Comparison of ENCODE assay signal across 8 mouse cellular contexts in the genomic region with DNA sequence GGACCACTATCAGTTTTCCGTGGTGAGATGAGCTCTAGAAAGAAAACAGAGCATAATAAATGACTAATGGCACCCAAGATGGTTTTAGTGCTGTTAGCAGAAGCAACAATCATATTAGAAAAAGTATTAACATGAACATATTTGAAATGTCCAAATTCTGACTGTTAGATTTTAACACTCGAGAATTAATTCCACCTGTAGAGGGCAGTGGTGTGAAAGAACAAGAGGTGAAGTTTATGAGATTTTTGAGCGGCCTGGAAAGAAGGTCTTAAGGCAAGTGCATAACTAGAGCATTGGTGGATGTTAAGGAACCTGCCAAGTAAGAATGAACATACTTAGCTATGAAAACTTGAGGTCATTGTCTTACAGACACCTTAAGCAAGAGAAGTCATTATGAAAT. TPM values are rescaled to one million over a fixed set of nuclear protein-coding genes. Genes with fewer than 3 reads are reported as not detected.
DNase-seq lines count a peak whose midpoint lies in the region; ATAC-seq and TF ChIP-seq lines count a peak whose summit lies in the region.

No protein-coding gene starts in this region.

- TF ChIP-seq POLR2A in heart, adult 2 months (IDR thresholded peaks at IDR 0.05; ENCODE audit: insufficient read depth, low read depth, low read length), result no peak

- H3K27ac ChIP-seq in heart, adult 2 months, result no peak overlapping the region
- H3K27ac ChIP-seq in heart, embryonic 11.5 days (ENCODE audit: low read depth, low read length), result no peak overlapping the region

- peak; percentile 73 for TF ChIP-seq CTCF in heart, adult 2 months (IDR thresholded peaks at IDR 0.05)

- no peaks in the 10 kb centered on the region for H3K4me1 ChIP-seq in heart, adult 2 months (ENCODE audit: control insufficient read depth, insufficient read depth, low read length)
- H3K4me1 ChIP-seq in heart, embryonic 11.5 days (ENCODE audit: control insufficient read depth, insufficient read depth, low read length), result no peaks in the 10 kb centered on the region

- no peak overlapping the region for H3K4me2 ChIP-seq in heart, embryonic 11.5 days

- no peaks in the 10 kb centered on the region for H3K9me3 ChIP-seq in heart, embryonic 11.5 days (replicated peaks; ENCODE audit: control insufficient read depth, low read length)

- no peaks in the 10 kb centered on the region for H3K79me2 ChIP-seq in heart, adult 2 months (replicated peaks; ENCODE audit: control insufficient read depth, insufficient read depth, low read length)

- DNase-seq in heart, adult 2 months, result no peak
- DNase-seq in ovary, postnatal 14 days (ENCODE audit: low spot score), result peak; percentile 9
- DNase-seq in ovary, adult 18-20 months (ENCODE audit: low spot score), result no peak
- DNase-seq in c-Kit-positive CD71-positive TER-119-negative erythroid progenitor cells, embryonic 14.5 days (ENCODE audit: low read depth), result peak; percentile 40
- DNase-seq in retina, postnatal 7 days (ENCODE audit: low read depth, low spot score), result peak; percentile 25
- no peak for DNase-seq in gastrocnemius, postnatal 4 days (ENCODE audit: low spot score in 2 of 2)
- DNase-seq in layer of hippocampus, postnatal 25 days (ENCODE audit: extremely low spot score in 1 of 2, low spot score in 1 of 2), result no peak

- no peak for ATAC-seq in heart, embryonic 11.5 days (replicated peaks; ENCODE audit: insufficient number of reproducible peaks, low FRiP score, low TSS enrichment)

- intact Hi-C loops in heart, adult 2 months (cut with DNase I), result no loop called here

- TF ChIP-seq EP300 in heart, adult 2 months (IDR thresholded peaks at IDR 0.05; ENCODE audit: insufficient read depth, low read depth, low read length), result no peak

- no peaks in the 10 kb centered on the region for H3K36me3 ChIP-seq in heart, adult 2 months (ENCODE audit: control insufficient read depth, insufficient read depth, low read length)
- H3K36me3 ChIP-seq in heart, embryonic 11.5 days (ENCODE audit: control insufficient read depth, insufficient read depth, low read length), result no peaks in the 10 kb centered on the region

- WGBS in heart, adult 2 months, result 11% methylated on average over 3 of the region's 3 CpGs
- 29% methylated on average over 3 of the region's 3 CpGs for WGBS in heart, embryonic 11.5 days (ENCODE audit: insufficient replicate concordance)

- no peaks in the 10 kb centered on the region for H3K27me3 ChIP-seq in heart, adult 2 months (ENCODE audit: control insufficient read depth, insufficient read depth, low read length)
- no peaks in the 10 kb centered on the region for H3K27me3 ChIP-seq in heart, embryonic 11.5 days (ENCODE audit: control insufficient read depth, insufficient read depth, low read length)

- no peak overlapping the region for H3K4me3 ChIP-seq in heart, adult 2 months
- H3K4me3 ChIP-seq in heart, embryonic 11.5 days (ENCODE audit: low read depth, low read length), result no peak overlapping the region

- no peak overlapping the region for H3K9ac ChIP-seq in heart, adult 2 months (ENCODE audit: low read depth, low read length)
- H3K9ac ChIP-seq in heart, embryonic 11.5 days (ENCODE audit: low read depth, low read length), result no peak overlapping the region

RNA-seq across cellular contexts. Expression of a gene that starts 6.7 kb away (rescaled TPM):
- total RNA-seq in heart, adult 2 months (2021), result 1 to 10 TPM; 3.0 to 3.5 TPM
- polyA plus RNA-seq in heart, adult 2 months (2012; rRNA removed), result 1.3 and 3.0 TPM in 2 replicates
- polyA plus RNA-seq in heart, embryonic 11.5 days (2014; fragmentation: Nextera tagmentation; extraction: Ambion mirVana), result 2.8 and 3.6 TPM in 2 replicates
- total RNA-seq in gastrocnemius, postnatal 4 days (2021), result 1 to 10 TPM; 3.2 to 3.4 TPM
- 1 to 10 TPM; 6.8 to 9.0 TPM for total RNA-seq in layer of hippocampus, postnatal 25 days (2021)

RNA-seq across cellular contexts. Expression of a gene that starts 23.3 kb away (rescaled TPM):
- 1 to 10 TPM; 5.7 TPM for total RNA-seq in heart, adult 2 months (2021)
- polyA plus RNA-seq in heart, adult 2 months (2012; rRNA removed), result 6.0 and 9.2 TPM in 2 replicates
- 14.5 and 17.0 TPM in 2 replicates for polyA plus RNA-seq in heart, embryonic 11.5 days (2014; fragmentation: Nextera tagmentation; extraction: Ambion mirVana)
- 1 to 10 TPM; 4.9 to 5.7 TPM for total RNA-seq in gastrocnemius, postnatal 4 days (2021)
- 10 to 100 TPM; 14.4 to 15.1 TPM for total RNA-seq in layer of hippocampus, postnatal 25 days (2021)

RNA-seq across cellular contexts. Expression of a gene that starts 39.7 kb away (rescaled TPM):
- 10 to 100 TPM; 15.9 to 18.0 TPM for total RNA-seq in heart, adult 2 months (2021)
- polyA plus RNA-seq in heart, adult 2 months (2012; rRNA removed), result 4.9 and 9.6 TPM in 2 replicates
- polyA plus RNA-seq in heart, embryonic 11.5 days (2014; fragmentation: Nextera tagmentation; extraction: Ambion mirVana), result 21.6 and 25.6 TPM in 2 replicates
- total RNA-seq in gastrocnemius, postnatal 4 days (2021), result 10 to 100 TPM; 19.5 to 20.3 TPM
- total RNA-seq in layer of hippocampus, postnatal 25 days (2021), result 10 to 100 TPM; 13.0 to 13.4 TPM

RNA-seq across cellular contexts. Expression of a gene that starts 47.8 kb away (rescaled TPM):
- total RNA-seq in heart, adult 2 months (2021), result 100 to 1,000 TPM; 525 to 621 TPM
- 842 and 914 TPM in 2 replicates for polyA plus RNA-seq in heart, adult 2 months (2012; rRNA removed)
- 659 and 704 TPM in 2 replicates for polyA plus RNA-seq in heart, embryonic 11.5 days (2014; fragmentation: Nextera tagmentation; extraction: Ambion mirVana)
- 1,000 to 10,000 TPM; 1,104 to 1,266 TPM for total RNA-seq in gastrocnemius, postnatal 4 days (2021)
- 100 to 1,000 TPM; 379 to 453 TPM for total RNA-seq in layer of hippocampus, postnatal 25 days (2021)

RNA-seq across cellular contexts. Expression of a gene that starts 52.9 kb away (rescaled TPM):
- total RNA-seq in heart, adult 2 months (2021), result under 1 TPM; 0.18 to 0.23 TPM
- polyA plus RNA-seq in heart, adult 2 months (2012; rRNA removed), result 0.12 and 0.14 TPM in 2 replicates
- polyA plus RNA-seq in heart, embryonic 11.5 days (2014; fragmentation: Nextera tagmentation; extraction: Ambion mirVana), result 0.53 and 0.65 TPM in 2 replicates
- total RNA-seq in gastrocnemius, postnatal 4 days (2021), result under 1 TPM; 0.62 to 0.69 TPM
- total RNA-seq in layer of hippocampus, postnatal 25 days (2021), result 1 to 10 TPM in 1 of 2 experiments, under 1 TPM in 1; 0.91 to 1.3 TPM

Comparison
In these comparisons a context has a peak if more than half of its experiments do, and no peak if none do; other contexts are left out.
1. DNase-seq: peak in ovary, postnatal 14 days (single experiment), c-Kit-positive CD71-positive TER-119-negative erythroid progenitor cells, embryonic 14.5 days (single experiment) and retina, postnatal 7 days (single experiment); none in heart, adult 2 months (0 of 2), ovary, adult 18-20 months (single experiment), gastrocnemius, postnatal 4 days (0 of 2) and layer of hippocampus, postnatal 25 days (0 of 2).